Mouse (Mus musculus) forebrain, embryonic 16.5 days (tissue): Measurements from ENCODE around the gene Ccdc162. TPM values are rescaled to one million over a fixed set of nuclear protein-coding genes. Genes with fewer than 3 reads are reported as not detected.

ENCODE experiments used
- ATAC-seq: fragments of 200-750 bp; cut with Nextera tagmentation; 2 replicates; pipeline ENCODE4 v1.8.0; 2017; ENCODE audit warnings: mild to moderate bottlenecking, moderate library complexity
- H3K27ac ChIP-seq: fragments of 300-500 bp; sonication (generic); 2 replicates; pipeline ENCODE4 v1.5.1; 2014; ENCODE audit warnings: low read length, control low read depth
- H3K27me3 ChIP-seq: fragments of 300-500 bp; sonication (generic); replicated peaks from 2 replicates; pipeline ENCODE4 v1.6.1; 2014; ENCODE audit warnings: low read length; ENCODE audit not compliant: control insufficient read depth, insufficient read depth
- H3K36me3 ChIP-seq: fragments of 300-500 bp; sonication (generic); 2 replicates; pipeline ENCODE4 v1.6.1; 2014; ENCODE audit not compliant: control insufficient read depth, insufficient read depth
- H3K4me1 ChIP-seq: fragments of 300-500 bp; sonication (generic); replicated peaks from 2 replicates; pipeline ENCODE4 v1.6.1; 2014; ENCODE audit warnings: low read length; ENCODE audit not compliant: control insufficient read depth, insufficient read depth
- H3K4me2 ChIP-seq: fragments of 300-500 bp; sonication (generic); 2 replicates; pipeline ENCODE4 v1.6.1; 2014; ENCODE audit warnings: mild to moderate bottlenecking, low read length, control low read depth
- H3K4me3 ChIP-seq: fragments of 300-500 bp; sonication (generic); replicated peaks from 2 replicates; pipeline ENCODE4 v1.5.1; 2014; ENCODE audit warnings: mild to moderate bottlenecking, low read length, control low read depth
- H3K9ac ChIP-seq: fragments of 300-500 bp; sonication (generic); replicated peaks from 2 replicates; pipeline ENCODE4 v1.6.1; 2014; ENCODE audit warnings: low read depth, low read length, control low read depth
- H3K9me3 ChIP-seq: fragments of 300-500 bp; sonication (generic); 2 replicates; pipeline ENCODE4 v1.6.1; 2016; ENCODE audit warnings: low read length; ENCODE audit not compliant: control insufficient read depth
- WGBS: fragments of 180-500 bp; shearing (Covaris S2); extraction: QIAGEN DNeasy Blood & Tissue Kit; methylation state at CpG from one replicate; pipeline ENCODE4 v1.1.7; 2014; 5-methylcytosine and 5-hydroxymethylcytosine counted together
- polyA plus RNA-seq: library from polyadenylated mRNA; unstranded; fragments of >200 nt; fragmentation: Nextera tagmentation; extraction: Ambion mirVana; gene quantifications from 2 replicates; pipeline ENCODE4 v1.2.1, GENCODE M21; 2015

The Ccdc162 gene
- polyA plus RNA-seq, 1 experiment from 2014 or later, result 0.44 TPM

DNA sequence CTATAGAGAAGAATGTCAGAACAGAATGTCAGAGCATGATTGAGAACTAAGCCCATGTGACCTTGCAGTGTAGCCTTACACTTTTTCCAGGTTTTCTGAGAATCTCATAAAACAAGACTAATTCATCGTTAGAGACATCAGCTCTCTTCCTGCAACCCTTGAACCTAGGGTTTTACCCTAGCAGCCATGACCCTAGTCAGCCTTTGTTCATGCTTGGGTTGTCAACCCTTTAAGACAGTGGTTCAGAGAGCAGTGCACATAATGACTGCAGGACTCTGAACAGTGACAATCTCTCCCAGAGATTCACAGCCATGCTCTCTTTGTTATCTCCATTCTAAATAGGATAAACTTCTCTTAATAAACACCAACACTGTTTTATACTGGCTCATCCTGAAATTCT is 137.9 kb downstream of the Ccdc162 start:
- H3K4me1 ChIP-seq, result peaks cover 4% of the 10 kb centered on the region; the same call in 1 of the 2 replicates
- no peaks in the 10 kb centered on the region for H3K9me3 ChIP-seq
- H3K36me3 ChIP-seq, result no peaks in the 10 kb centered on the region
- WGBS, result 74% methylated on average over 1 of the region's 1 CpGs
- H3K9ac ChIP-seq, result no peak overlapping the region
- no peak overlapping the region for H3K27ac ChIP-seq
- H3K27me3 ChIP-seq, result no peaks in the 10 kb centered on the region
- ATAC-seq, result no peak
- no peak overlapping the region for H3K4me3 ChIP-seq
- H3K4me2 ChIP-seq, result no peak overlapping the region

GRCm38 (mm10) chr10:41576328-41576833 is 140.1 kb downstream of the Ccdc162 start:
- Histone ChIP-seq H3K9me3 (no peaks in the 10 kb centered on the region), H3K36me3 (no peaks in the 10 kb centered on the region), H3K4me1 (no peaks in the 10 kb centered on the region), H3K27ac (no peak overlapping the region), H3K9ac (no peak overlapping the region), H3K4me3 (no peak overlapping the region), H3K27me3 (no peaks in the 10 kb centered on the region), H3K4me2 (no peak overlapping the region)
- 88% methylated on average over 7 of the region's 7 CpGs for WGBS
- no peak for ATAC-seq

DNA sequence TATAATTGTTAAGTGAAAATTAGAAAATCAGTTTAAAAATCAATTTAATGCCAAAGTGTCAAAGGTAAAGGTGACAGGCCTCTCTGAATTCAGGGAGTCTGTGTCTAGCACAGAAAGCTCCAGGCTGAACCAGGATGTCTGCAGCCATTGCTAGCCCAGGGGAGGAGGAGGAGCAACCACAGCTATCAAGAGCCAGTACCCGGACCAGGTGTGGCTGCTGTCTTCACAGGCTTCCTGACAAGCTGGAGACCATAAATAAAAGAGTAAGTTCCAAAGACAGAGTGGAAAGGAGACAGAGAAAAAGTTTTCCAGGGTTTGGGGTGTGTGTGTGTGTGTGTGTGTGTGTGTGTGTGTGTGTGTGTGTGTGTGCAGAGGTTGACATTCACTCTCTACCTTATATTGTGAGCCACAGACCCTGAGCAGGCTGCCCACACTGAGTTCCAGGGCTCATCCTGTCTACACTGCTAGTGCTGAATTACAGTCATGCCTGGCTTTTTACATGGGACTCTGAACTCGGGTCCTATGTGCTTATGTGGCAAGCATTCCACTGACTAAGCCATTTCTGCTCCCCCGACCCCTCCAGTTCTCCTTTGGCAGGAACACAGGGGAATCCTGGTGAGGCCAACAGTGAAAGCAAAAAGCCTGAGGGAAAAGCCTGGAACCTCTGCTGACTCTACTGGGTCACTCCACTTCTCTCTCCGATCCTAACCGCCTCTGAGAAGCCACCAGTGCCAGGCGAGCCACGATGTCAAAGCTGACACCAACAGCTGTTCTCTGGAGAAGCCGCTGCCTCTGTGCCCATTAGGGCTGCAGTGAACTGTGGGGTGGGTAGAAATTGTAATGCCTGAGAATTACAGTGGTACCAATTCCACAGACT is 140.7 kb downstream of the Ccdc162 start:
- WGBS, result 71% methylated on average over 8 of the region's 8 CpGs
- H3K9me3 ChIP-seq, result no peaks in the 10 kb centered on the region
- H3K27ac ChIP-seq, result no peak overlapping the region
- no peaks in the 10 kb centered on the region for H3K36me3 ChIP-seq
- no peaks in the 10 kb centered on the region for H3K27me3 ChIP-seq
- ATAC-seq, result no peak
- no peak overlapping the region for H3K9ac ChIP-seq
- no peaks in the 10 kb centered on the region for H3K4me1 ChIP-seq
- no peak overlapping the region for H3K4me3 ChIP-seq
- no peak overlapping the region for H3K4me2 ChIP-seq

- Histone ChIP-seq H3K4me2 (no peak overlapping the region), H3K4me3 (no peak overlapping the region), H3K36me3 (no peaks in the 10 kb centered on the region), H3K27me3 (no peaks in the 10 kb centered on the region), H3K4me1 (no peaks in the 10 kb centered on the region), H3K9ac (no peak overlapping the region), H3K27ac (no peak overlapping the region), H3K9me3 (no peaks in the 10 kb centered on the region)
- WGBS, result 34% methylated on average over 6 of the region's 6 CpGs
- ATAC-seq, result no peak
Observed at GRCm38 (mm10) chr10:41573190-41573589, 143.2 kb downstream of the Ccdc162 start.

DNA sequence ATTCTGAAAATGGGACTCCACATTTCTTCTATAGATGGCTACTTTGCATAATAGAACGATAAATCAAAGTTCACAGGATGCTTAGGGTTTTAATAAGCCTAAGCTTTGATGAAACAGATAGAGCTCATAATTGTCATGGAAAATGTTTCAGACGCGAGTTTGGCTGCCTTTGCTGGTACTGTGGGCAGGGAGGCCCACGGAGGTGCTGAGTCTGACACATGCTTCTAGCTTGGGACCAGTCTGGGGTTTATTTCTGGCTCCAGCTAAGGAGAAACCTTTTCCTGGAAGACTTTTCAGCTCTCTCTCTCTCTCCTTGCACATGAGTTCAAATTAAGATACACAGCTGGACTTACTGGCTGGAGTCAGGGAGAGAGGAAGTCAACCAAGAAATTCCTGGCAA is 144.2 kb downstream of the Ccdc162 start:
- Histone ChIP-seq H3K9ac (no peak overlapping the region), H3K36me3 (no peaks in the 10 kb centered on the region), H3K27me3 (no peaks in the 10 kb centered on the region), H3K9me3 (no peaks in the 10 kb centered on the region), H3K4me3 (no peak overlapping the region), H3K4me2 (no peak overlapping the region), H3K27ac (no peak overlapping the region), H3K4me1 (no peaks in the 10 kb centered on the region)
- no peak for ATAC-seq
- 89% methylated on average over 4 of the region's 4 CpGs for WGBS

DNA sequence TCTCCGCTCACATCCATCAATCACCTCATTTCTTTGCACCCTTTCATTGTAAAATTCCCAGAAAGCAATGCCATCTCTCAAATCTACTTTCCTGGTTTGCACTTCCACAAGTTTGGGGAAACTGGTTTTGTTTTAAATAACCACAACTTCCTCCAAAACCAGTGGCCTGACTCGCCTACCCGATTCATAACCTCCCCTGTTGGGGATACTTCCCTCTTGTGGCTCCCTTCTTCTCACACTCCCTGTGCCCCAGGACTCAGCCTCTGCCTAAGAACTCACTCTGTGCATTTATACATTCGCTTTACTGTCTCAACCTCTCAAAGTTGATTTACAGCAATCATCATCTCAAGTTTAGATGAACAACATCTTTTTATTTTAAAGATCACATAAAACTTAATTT is 145.4 kb downstream of the Ccdc162 start:
- Histone ChIP-seq H3K36me3 (no peaks in the 10 kb centered on the region), H3K27ac (no peak overlapping the region), H3K27me3 (no peaks in the 10 kb centered on the region), H3K4me1 (no peaks in the 10 kb centered on the region), H3K9me3 (no peaks in the 10 kb centered on the region), H3K4me2 (no peak overlapping the region), H3K4me3 (no peak overlapping the region), H3K9ac (no peak overlapping the region)
- WGBS, result 86% methylated on average over 4 of the region's 4 CpGs
- no peak for ATAC-seq

GRCm38 (mm10) chr10:41568306-41568705 is 148.1 kb downstream of the Ccdc162 start:
- no peaks in the 10 kb centered on the region for H3K4me1 ChIP-seq
- ATAC-seq, result no peak
- no peak overlapping the region for H3K27ac ChIP-seq
- no peaks in the 10 kb centered on the region for H3K36me3 ChIP-seq
- H3K9me3 ChIP-seq, result no peaks in the 10 kb centered on the region
- H3K27me3 ChIP-seq, result no peaks in the 10 kb centered on the region
- no peak overlapping the region for H3K4me2 ChIP-seq
- WGBS, result 54% methylated on average over 3 of the region's 3 CpGs
- H3K4me3 ChIP-seq, result no peak overlapping the region
- no peak overlapping the region for H3K9ac ChIP-seq

DNA sequence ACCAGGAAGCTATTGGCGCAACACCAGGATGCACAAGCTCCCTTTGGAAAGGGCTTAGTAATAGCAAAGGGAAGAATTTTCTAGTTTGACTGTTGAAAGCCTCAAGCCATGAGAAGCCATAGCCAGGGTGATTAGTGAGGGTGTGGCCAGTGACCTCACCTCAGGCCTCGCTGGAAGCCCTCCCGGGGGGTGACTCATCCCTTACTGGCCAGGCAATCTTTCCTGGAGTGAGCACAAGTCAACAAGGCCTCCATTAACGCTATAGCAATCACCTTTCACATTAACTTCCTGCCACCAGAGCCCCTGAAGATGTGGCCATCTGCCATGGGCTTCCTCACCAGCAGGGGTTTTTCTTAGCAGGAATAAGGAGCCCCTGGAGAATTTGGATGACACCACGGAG is 151.3 kb downstream of the Ccdc162 start:
- Histone ChIP-seq H3K27me3 (no peaks in the 10 kb centered on the region), H3K9me3 (0 out of 2 replicates have a peak, but pooled peaks cover 5% of the 10 kb centered on the region), H3K4me1 (no peaks in the 10 kb centered on the region), H3K4me3 (no peak overlapping the region), H3K4me2 (no peak overlapping the region), H3K36me3 (no peaks in the 10 kb centered on the region), H3K27ac (no peak overlapping the region), H3K9ac (no peak overlapping the region)
- ATAC-seq, result no peak
- 51% methylated on average over 5 of the region's 5 CpGs for WGBS

DNA sequence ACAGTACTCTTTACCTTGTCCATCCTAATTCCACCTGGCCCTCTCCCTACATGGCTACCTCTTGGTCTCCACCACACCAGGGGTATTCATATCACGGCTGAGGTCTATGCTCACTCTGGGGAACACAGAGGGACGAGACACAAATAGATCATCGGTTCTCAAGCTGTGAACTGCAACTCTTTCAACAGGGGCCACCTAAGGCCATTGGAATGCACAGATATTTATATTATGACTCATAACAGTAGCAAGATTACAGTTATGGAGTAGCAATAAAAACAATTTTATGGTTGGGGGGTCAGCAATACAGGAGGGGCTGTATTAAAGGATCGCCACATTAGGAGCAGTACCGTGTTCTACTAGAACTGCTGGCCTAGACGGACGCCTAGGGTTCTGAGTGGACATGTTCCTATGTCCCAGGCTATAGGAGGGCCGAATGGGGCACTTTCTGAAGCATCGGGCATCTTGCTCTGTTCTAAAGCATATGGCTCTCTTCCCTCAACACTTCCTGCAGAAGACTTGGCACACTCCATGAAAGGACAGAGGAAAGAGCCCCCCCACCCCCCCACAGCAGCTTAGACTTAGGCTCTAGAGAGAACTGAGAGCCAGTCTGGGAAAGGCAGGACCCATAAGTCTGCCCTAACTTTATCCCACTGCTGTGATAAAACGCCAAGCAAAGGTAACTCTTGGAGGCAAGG is 154.6 kb downstream of the Ccdc162 start:
- Histone ChIP-seq H3K27me3 (no peaks in the 10 kb centered on the region), H3K4me2 (no peak overlapping the region), H3K4me3 (no peak overlapping the region), H3K36me3 (no peaks in the 10 kb centered on the region), H3K27ac (no peak overlapping the region), H3K9ac (no peak overlapping the region), H3K4me1 (no peaks in the 10 kb centered on the region), H3K9me3 (peaks cover 5% of the 10 kb centered on the region; the same call in 1 of the 2 replicates)
- no peak for ATAC-seq
- WGBS, result 92% methylated on average over 10 of the region's 10 CpGs
